Mouse (Mus musculus): ENCODE measurements around the gene March8. TPM values are rescaled to one million over a fixed set of nuclear protein-coding genes. Genes with fewer than 3 reads are reported as not detected.

The March8 gene
- total and polyA plus RNA-seq, 3 experiments, result 22.7 to 24.9 TPM; not detected in 1

DNA sequence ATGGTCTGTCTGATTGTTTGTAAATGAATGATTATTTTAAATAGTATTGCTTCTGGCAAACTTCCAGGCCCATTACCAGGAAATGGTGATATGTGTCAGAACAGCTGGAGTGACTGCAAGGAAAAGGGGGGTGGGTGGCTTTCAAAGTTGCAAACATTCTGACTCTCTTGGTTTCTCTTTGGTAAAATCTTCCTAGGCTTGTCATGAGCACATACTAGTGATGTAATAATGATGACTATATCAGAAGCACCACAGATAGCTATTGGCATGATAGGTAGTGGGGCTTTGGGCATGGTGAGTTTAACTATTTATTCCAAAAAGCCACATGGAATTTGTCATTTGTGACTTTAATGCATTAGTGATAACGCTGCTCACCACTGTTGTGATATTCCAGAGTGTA, 36.3 kb downstream of the March8 start:
- Histone ChIP-seq H3K4me1 (ENCODE audit: control insufficient read depth in 1 of 2, insufficient read depth in 2 of 2, low read length in 2 of 2) (peaks cover 11 to 20% of the 10 kb centered on the region in 2 experiments), H3K36me3 (ENCODE audit: control insufficient read depth in 1 of 2, insufficient read depth in 2 of 2, low read length in 2 of 2) (peaks cover 2 to 23% of the 10 kb centered on the region in 2 experiments; a peak in 2 of 4 replicates)

GRCm38 (mm10) chr6:116374618-116375017, 36.8 kb downstream of the March8 start:
- no peak for TF ChIP-seq ELF1 (IDR thresholded peaks at IDR 0.05; ENCODE audit: low read depth, low read length)
- no peak for TF ChIP-seq MAZ (IDR thresholded peaks at IDR 0.05; ENCODE audit: low read depth, low read length)
- no peak for TF ChIP-seq TBP (IDR thresholded peaks at IDR 0.05; ENCODE audit: low read depth, low read length)
- TF ChIP-seq GATA1 (IDR thresholded peaks at IDR 0.05; ENCODE audit: low read depth, low read length), result peak; percentile 69
- Histone ChIP-seq H3K4me1 (ENCODE audit: control insufficient read depth in 1 of 2, insufficient read depth in 2 of 2, low read length in 2 of 2) (peaks cover 11 to 20% of the 10 kb centered on the region in 2 experiments), H3K9ac (ENCODE audit: control insufficient read depth, low read depth, low read length, poor library complexity, severe bottlenecking) (no peak overlapping the region), H3K27me3 (ENCODE audit: control insufficient read depth in 1 of 2, insufficient read depth in 2 of 2, low read length in 2 of 2) (no peaks in the 10 kb centered on the region), H3K79me2 (ENCODE audit: control insufficient read depth, insufficient read depth, low read length, poor library complexity) (peaks cover 9% of the 10 kb centered on the region; the same call in 1 of the 2 replicates), H3K4me3 (ENCODE audit: control insufficient read depth in 1 of 2, insufficient read depth in 1 of 2, low read depth in 2 of 2, low read length in 2 of 2) (no peak overlapping the region), H3K27ac (ENCODE audit: control insufficient read depth, low read depth, low read length) (peak overlapping the region; percentile 15; the same call in 1 of the 2 replicates), H3K9me3 (replicated peaks; ENCODE audit: insufficient read depth, low read length) (no peaks in the 10 kb centered on the region), H3K36me3 (ENCODE audit: control insufficient read depth in 1 of 2, insufficient read depth in 2 of 2, low read length in 2 of 2) (peaks cover 2 to 23% of the 10 kb centered on the region in 2 experiments; a peak in 2 of 4 replicates)
- no peak for DNase-seq (ENCODE audit: low read depth, low spot score)

More for the DNA sequence above, 36.3 kb downstream of the March8 start:
- no peak for DNase-seq (ENCODE audit: low read depth, low spot score)
- TF ChIP-seq ETS1 (IDR thresholded peaks at IDR 0.05; ENCODE audit: low read depth, low read length) (0 out of 2 replicates have a peak, but pooled peaks have one; percentile 11), TCF12 (IDR thresholded peaks at IDR 0.05; ENCODE audit: low read depth, low read length) (no peak)
- peaks cover 9% of the 10 kb centered on the region; the same call in 1 of the 2 replicates for H3K79me2 ChIP-seq (ENCODE audit: control insufficient read depth, insufficient read depth, low read length, poor library complexity)
- no peaks in the 10 kb centered on the region for H3K27me3 ChIP-seq (ENCODE audit: control insufficient read depth in 1 of 2, insufficient read depth in 2 of 2, low read length in 2 of 2)
- no peak overlapping the region for H3K27ac ChIP-seq (ENCODE audit: control insufficient read depth, low read depth, low read length)
- H3K4me3 ChIP-seq (ENCODE audit: control insufficient read depth in 1 of 2, insufficient read depth in 1 of 2, low read depth in 2 of 2, low read length in 2 of 2), result no peak overlapping the region
- H3K9ac ChIP-seq (ENCODE audit: control insufficient read depth, low read depth, low read length, poor library complexity, severe bottlenecking), result no peak overlapping the region
- H3K9me3 ChIP-seq (replicated peaks; ENCODE audit: insufficient read depth, low read length), result no peaks in the 10 kb centered on the region

GRCm38 (mm10) chr6:116378892-116379291, 41.1 kb downstream of the March8 start:
- H3K36me3 ChIP-seq (ENCODE audit: control insufficient read depth in 1 of 2, insufficient read depth in 2 of 2, low read length in 2 of 2), result peaks cover 2 to 17% of the 10 kb centered on the region in 2 experiments; a peak in 3 of 4 replicates

More at GRCm38 (mm10) chr6:116378892-116379291, 41.1 kb downstream of the March8 start:
- no peak for TF ChIP-seq CHD2 (IDR thresholded peaks at IDR 0.05; ENCODE audit: low read length)
- TF ChIP-seq EP300 (IDR thresholded peaks at IDR 0.05; ENCODE audit: low read depth in 1 of 2, low read length in 2 of 2), result peak in 1 of 2 experiments; percentile 20; a peak in 2 of 4 replicates
- TF ChIP-seq ZMIZ1 (IDR thresholded peaks at IDR 0.05; ENCODE audit: low read depth, low read length), result no peak
- TF ChIP-seq MAX (IDR thresholded peaks at IDR 0.05; ENCODE audit: low read length), result no peak
- peak; percentile 38; the same call in 1 of the 2 replicates for TF ChIP-seq GATA1 (IDR thresholded peaks at IDR 0.05; ENCODE audit: low read depth, low read length)
- TF ChIP-seq ZNF384 (IDR thresholded peaks at IDR 0.05; ENCODE audit: low read depth, low read length), result peak; percentile 71
- no peaks in the 10 kb centered on the region for H3K27me3 ChIP-seq (ENCODE audit: control insufficient read depth in 1 of 2, insufficient read depth in 2 of 2, low read length in 2 of 2)
- peaks cover 7 to 14% of the 10 kb centered on the region in 2 experiments for H3K4me1 ChIP-seq (ENCODE audit: control insufficient read depth in 1 of 2, insufficient read depth in 2 of 2, low read length in 2 of 2)
- no peak overlapping the region for H3K27ac ChIP-seq (ENCODE audit: control insufficient read depth, low read depth, low read length)
- H3K4me3 ChIP-seq (ENCODE audit: control insufficient read depth in 1 of 2, insufficient read depth in 1 of 2, low read depth in 2 of 2, low read length in 2 of 2), result no peak overlapping the region
- no peaks in the 10 kb centered on the region for H3K9me3 ChIP-seq (replicated peaks; ENCODE audit: insufficient read depth, low read length)
- peaks cover 4% of the 10 kb centered on the region; the same call in 1 of the 2 replicates for H3K79me2 ChIP-seq (ENCODE audit: control insufficient read depth, insufficient read depth, low read length, poor library complexity)
- H3K9ac ChIP-seq (ENCODE audit: control insufficient read depth, low read depth, low read length, poor library complexity, severe bottlenecking), result no peak overlapping the region
- no peak for DNase-seq (ENCODE audit: low read depth, low spot score)

Measured in MEL (cell line).